Mouse (Mus musculus): ENCODE results near the gene Kif19a. TPM values are rescaled to one million over a fixed set of nuclear protein-coding genes. Genes with fewer than 3 reads are reported as not detected.

Gene Kif19a
- polyA plus RNA-seq, 1 experiment = 1.3 TPM

DNA sequence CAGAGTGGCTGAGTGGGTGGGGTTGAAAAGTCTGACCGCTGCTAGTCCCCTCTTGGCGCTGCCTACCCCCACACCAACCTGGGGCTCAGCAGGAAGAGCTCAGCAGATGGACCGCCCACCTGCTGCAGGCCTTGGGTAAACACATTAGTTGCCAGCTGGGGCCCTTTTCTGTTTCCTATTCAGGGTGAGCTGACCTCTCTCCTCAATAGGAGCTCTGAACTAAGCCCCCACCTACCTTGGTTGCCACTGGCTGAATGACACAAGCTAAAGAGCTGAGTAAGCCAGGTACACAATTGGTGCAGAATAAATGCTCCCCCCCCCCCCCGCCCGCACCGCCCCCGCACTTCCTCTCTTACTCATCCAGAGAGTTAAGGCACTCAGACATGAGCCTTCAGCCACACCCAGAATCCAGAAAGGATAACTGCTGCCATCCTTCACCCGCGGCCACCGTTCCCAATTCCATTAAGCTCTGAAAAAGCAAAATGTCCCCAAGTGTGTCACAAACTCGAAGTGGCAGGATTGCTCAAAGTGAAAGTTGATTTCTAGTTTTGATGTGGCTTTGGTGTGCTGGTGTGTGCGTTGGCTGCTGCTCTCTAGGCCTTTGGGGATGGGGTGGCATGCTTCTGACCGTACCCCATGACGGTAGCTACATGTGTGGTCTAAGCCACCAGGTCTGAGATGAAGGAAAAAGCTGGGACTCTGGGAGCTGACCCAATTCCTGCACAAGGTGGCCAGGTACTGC, 42.7 kb downstream of the Kif19a start:
- DNase-seq (ENCODE audit: low spot score) = no peak

DNA sequence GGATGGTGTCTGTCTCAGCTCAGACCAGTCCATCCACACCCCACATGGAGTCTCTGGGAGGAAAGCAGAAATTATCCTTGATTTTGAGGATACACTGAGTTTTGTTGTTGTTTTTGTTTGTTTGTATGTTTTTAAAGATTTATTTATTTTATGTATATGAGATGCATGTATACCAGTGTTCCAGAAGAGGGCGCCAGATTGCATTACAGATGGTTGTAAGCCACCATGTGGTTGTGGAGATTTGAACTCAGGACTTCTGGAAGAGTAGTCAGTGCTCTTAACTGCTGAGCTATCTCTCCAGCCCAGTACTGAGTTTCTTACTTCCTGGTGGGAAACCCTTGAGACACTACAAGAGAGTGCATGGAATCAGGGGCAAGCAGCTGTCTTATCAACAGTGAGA, 44.2 kb downstream of the Kif19a start:
- DNase-seq (ENCODE audit: low spot score) = no peak

GRCm38 (mm10) chr11:114810344-114810743, 45.2 kb downstream of the Kif19a start:
- no peak for DNase-seq (ENCODE audit: low spot score)

DNA sequence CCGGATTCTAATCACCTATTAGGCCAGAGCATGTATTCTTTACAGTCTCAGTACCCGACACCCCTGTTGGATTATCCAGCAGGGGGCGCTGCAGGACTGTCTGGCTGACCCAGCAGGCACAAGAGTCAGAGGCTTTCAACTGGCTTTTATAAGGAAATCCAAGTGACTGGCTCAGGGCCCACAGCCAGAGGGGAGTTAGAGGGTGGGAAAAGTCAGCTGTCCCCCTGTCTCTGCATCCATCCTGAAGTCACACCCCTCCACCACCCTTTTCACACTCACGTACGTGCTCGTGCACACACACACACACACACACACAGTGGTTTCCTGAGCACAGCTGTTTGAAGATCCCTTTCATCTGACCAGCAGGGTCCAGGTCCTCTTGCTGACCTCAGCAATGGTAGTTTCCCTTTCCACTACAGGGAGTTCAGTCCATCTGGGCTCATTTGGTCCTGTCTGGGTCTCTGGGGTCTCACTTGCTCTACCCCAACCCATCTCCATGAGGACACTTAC, 47.6 kb downstream of the Kif19a start:
- peak; percentile 89 for DNase-seq (ENCODE audit: low spot score)

DNA sequence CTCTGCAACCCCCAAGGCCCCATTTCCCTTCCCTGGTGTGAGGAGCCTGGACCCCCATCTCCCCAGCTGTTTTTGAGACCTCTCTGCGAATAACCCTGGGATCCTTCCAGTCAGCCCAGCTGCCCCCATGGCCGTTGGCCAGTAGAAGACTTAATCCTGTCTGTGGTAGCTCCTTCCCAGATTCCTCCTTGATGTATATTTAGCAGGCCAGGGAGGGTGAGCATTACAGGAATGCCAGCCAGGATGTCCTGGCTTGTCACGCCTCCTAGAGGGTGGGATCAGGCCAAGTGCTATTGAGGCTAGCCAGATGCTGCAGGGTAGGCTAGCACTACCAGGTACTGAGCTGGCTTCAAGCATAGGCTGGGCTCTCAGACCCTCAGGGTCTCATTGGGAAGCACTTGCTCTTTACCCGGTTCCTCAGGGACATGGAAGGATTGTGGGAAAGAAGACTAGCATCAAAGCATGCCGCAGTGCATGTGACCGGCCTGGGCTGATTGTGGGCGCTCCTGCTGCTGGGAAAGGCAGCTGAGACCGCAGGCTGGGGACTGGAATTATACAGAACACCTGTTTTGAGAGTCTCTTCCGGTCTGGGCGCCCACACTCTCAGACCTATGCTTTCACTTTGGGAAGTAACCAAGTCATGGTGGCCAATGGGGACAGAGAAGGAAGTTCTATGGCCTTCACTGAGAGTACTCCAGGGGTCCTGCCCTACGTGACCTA, 49.8 kb downstream of the Kif19a start:
- DNase-seq (ENCODE audit: low spot score) = no peak

- DNase-seq (ENCODE audit: low spot score) = no peak
Observed at GRCm38 (mm10) chr11:114816934-114817333, 51.7 kb downstream of the Kif19a start.

DNA sequence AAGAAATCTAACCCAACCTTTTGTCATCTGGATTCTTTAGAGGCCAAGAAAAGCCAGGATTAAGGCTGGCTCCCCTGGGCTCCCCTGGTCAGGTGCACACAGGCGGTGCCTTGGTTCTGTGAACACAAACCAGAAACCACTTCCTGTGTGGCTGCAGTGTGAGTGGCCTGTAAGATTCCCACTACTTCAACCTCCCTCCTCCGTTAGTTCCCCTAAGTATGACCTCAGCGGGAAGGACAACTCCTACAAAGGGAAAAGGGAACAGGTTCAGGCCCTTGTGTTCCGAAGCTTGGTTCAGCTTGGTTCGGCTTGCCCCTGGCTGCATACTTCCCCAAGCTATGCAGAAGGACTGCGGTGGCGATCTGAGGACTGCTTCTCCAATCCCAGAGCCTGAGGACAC, 53.0 kb downstream of the Kif19a start:
- no peak for DNase-seq (ENCODE audit: low spot score)

DNA sequence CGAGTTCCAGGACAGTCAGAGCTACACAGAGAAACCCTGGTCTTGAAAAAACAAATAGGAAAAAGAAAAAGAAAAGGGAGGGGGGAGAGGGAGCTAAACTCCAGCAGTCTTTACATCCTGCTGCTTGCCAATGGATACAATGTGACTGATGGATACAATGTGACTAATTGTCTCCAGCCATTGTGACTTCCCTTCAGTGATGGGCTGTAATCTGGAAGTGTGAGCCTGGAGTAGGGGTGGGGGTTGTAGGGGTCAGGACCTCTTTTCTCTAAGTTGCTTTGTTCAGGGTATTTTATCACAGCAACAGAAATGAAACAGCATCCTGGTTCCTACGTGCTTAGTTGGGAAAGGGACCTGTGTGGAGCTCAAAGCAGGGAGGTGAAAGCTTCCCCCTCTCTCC, 53.9 kb downstream of the Kif19a start:
- DNase-seq (ENCODE audit: low spot score) = no peak

- no peak for DNase-seq (ENCODE audit: low spot score)
Observed at GRCm38 (mm10) chr11:114820444-114820843, 55.3 kb downstream of the Kif19a start.

- DNase-seq (ENCODE audit: low spot score) = no peak
Observed at GRCm38 (mm10) chr11:114821325-114821724, 56.1 kb downstream of the Kif19a start.

DNA sequence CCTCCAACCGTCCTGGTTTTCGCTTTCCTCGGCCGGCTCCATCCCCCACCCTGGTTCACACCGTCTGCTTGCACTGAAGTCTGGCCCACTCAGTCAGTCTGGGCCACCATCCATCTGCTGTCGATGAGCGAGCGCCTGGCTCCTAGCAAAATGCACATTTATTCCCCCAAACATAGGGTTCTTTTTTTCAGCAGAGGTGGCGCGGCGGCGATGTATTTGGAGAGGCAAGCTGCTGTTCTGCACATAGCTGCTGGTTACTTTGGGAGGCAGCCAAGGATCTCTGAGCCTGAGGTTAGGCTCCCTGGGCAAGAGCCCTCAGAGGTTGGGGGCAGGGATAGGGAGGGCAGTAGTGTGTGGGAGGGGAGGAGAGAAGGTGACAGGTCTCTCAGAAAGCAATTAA, 57.5 kb downstream of the Kif19a start:
- DNase-seq (ENCODE audit: low spot score) = no peak

GRCm38 (mm10) chr11:114823199-114823725, 58.1 kb downstream of the Kif19a start:
- DNase-seq (ENCODE audit: low spot score) = no peak

GRCm38 (mm10) chr11:114826686-114827085, 61.5 kb downstream of the Kif19a start:
- DNase-seq (ENCODE audit: low spot score) = no peak

- DNase-seq (ENCODE audit: low spot score) = peak; percentile 51
Observed at GRCm38 (mm10) chr11:114829499-114830432, 64.6 kb downstream of the Kif19a start.

DNA sequence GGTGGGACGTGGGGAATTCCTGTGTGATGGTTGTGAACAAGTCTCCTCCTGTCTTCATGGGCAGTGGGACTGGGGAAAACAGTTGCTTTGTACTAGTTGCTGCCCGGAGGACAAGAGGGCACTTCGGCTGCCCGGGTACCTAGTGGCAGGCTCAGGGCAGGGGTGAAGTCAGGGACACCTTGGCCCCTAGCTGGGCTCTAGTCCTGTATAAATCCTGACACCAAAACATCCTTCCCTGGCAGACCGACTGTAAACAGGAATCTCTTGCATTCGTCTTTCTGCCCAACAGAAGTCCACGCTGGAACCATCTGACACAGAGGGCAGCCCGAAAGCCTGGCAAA, 65.2 kb downstream of the Kif19a start:
- no peak for DNase-seq (ENCODE audit: low spot score)

GRCm38 (mm10) chr11:114833166-114833565, 68.0 kb downstream of the Kif19a start:
- DNase-seq (ENCODE audit: low spot score) = no peak

Other genes starting within 250 kb of the Kif19a start
- 2,406 and 2,749 TPM in 2 replicates for gene Rpl38, start 96.9 kb upstream of the Kif19a start, polyA plus RNA-seq (2012; rRNA removed)
- gene Ttyh2, start 90.0 kb upstream of the Kif19a start, polyA plus RNA-seq (2012; rRNA removed) = 3.7 and 4.7 TPM in 2 replicates
- gene Dnaic2, start 38.0 kb upstream of the Kif19a start, polyA plus RNA-seq (2012; rRNA removed) = 1.1 and 1.2 TPM in 2 replicates
- gene Btbd17, start 30.6 kb downstream of the Kif19a start, polyA plus RNA-seq (2012; rRNA removed) = 0.15 and 0.22 TPM in 2 replicates
- not detected in 2 replicates for gene Gpr142, start 33.5 kb downstream of the Kif19a start, polyA plus RNA-seq (2012; rRNA removed)
- gene Gprc5c, start 85.8 kb downstream of the Kif19a start, polyA plus RNA-seq (2012; rRNA removed) = 5.1 and 6.5 TPM in 2 replicates
- 0.93 and 1.0 TPM in 2 replicates for gene Cd300a, start 124.7 kb downstream of the Kif19a start, polyA plus RNA-seq (2012; rRNA removed)
- gene Cd300lb, start 169.0 kb downstream of the Kif19a start, polyA plus RNA-seq (2012; rRNA removed) = 2.4 and 3.6 TPM in 2 replicates
- gene Cd300c, start 203.8 kb downstream of the Kif19a start, polyA plus RNA-seq (2012; rRNA removed) = 0.21 and 0.51 TPM in 2 replicates
- 4.2 and 6.1 TPM in 2 replicates for gene Cd300ld, start 224.5 kb downstream of the Kif19a start, polyA plus RNA-seq (2012; rRNA removed)
- gene Cd300c2, start 236.5 kb downstream of the Kif19a start, polyA plus RNA-seq (2012; rRNA removed) = 3.5 and 4.8 TPM in 2 replicates

Data from urinary bladder, adult 2 months (tissue).